Mouse (Mus musculus): ENCODE data around the gene Tecpr2. TPM values are rescaled to one million over a fixed set of nuclear protein-coding genes. Genes with fewer than 3 reads are reported as not detected.
"Not testable (repeated sequence)": the region's sequence is repeated elsewhere in the genome, so short reads cannot be mapped to it uniquely, and the experiment has no call there.

The Tecpr2 gene
- total RNA-seq (2021), result 1 to 10 TPM; 5.2 to 5.7 TPM

- intact Hi-C loops (cut with DNase I), result no loop called here
- DNase-seq (ENCODE audit: low spot score), result peak; percentile 95
Measured at GRCm38 (mm10) chr12:110889036-110890020, at the start of gene Tecpr2, which contains the start of gene Cinp. TSS of gene Tecpr2 (plus strand) at chr12:110889264. TSS of gene Cinp (minus strand) at chr12:110889145.

DNA sequence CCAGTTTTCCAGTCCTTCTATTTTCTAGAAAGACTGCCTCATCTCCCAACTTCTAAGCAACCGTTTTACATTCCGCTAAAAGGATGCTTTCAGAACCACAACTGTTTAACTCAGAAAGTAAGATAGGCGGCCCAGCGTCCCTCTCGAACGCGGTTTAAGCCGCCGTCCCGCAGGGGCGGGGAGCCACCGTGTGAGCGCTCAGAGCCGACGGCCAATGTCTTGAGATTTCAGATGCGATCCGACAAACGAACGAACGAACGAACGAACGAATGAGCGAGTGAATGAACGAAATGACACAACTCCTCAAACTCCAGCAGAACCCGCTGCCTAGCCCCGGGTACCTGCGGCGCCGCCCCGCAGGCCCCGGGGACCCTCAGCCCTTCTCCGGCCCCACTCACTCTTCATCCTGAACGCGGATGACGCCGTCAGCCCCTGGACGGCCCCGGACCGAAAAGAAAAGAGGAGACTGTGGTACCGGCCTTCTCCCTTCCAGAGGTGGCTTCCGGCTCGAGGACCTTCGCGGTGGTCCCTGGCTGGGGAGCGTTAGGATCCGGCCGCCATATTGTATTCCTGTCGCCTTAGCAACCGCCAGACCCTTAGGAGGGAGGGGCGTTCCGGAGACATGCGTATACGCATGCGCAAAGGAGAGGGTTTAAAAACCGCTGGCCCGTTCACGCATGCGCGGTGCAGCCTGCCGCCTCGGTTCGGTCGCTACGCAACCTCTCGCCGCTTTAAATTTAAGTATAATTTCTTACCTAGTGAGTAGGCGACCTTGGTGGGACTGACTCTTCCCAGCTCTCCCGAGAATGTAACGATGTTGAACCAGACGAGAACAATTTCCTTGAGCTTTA lies 48.5 kb upstream of the Tecpr2 start, which contains the start of gene Mok:
TSS of gene Mok (minus strand) at position 592 of the 851 bp plus-strand sequence.
- peak; percentile 89 for DNase-seq (ENCODE audit: low spot score)
- intact Hi-C loops (cut with DNase I), result loop anchor here (5.0 kb wide), 3 partner anchors 103 to 198 kb away; partner anchors contain the start of genes Hsp90aa1 and Wdr20

GRCm38 (mm10) chr12:110841731-110842493 lies 47.2 kb upstream of the Tecpr2 start:
- intact Hi-C loops (cut with DNase I), result loop anchor here (2.0 to 5.0 kb wide), 4 partner anchors 105 to 423 kb away; partner anchors contain the start of genes Hsp90aa1 and Wdr20
- no peak for DNase-seq (ENCODE audit: low spot score)

DNA sequence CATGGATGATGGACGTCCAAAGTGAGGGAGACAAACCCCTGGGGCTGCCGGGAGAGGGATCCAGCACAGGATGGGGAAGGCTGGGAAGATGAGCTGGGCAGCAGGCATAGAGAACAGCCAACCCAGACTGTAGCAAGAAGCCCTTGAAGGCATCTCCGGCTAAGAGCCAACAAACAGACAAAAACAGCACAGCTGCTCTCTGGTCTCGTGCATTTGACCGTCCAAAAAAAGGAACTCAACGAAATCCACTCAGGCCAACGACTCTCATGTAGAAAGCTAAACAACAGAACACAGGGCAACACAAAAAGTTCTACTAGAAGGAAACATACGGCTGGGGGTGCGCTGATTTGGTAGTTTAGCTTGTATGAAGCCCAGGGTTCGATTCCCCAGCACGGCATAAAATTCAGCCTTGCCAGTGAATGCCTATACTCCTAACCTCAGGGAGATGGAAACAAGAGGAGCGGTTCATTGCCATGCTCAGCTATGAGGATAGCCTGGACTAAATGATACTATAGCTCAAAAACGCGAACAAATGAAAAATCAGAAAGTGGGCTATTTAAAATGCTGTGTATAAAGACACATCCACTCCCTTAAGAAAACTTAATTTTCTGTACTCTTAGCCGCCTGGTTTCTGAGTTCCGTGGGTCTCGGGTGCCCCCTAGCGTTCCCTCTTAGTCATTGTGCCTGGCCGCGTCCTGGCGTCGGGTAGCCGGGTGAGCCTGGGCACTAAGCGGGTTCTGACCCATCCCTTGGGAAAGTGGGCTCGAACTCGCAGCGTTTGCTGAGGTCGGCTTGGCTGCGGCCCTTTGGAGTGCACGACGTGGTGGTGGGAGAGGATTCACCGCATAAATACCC lies 45.6 kb upstream of the Tecpr2 start:
- intact Hi-C loops (cut with DNase I), result loop anchor here (1.0 to 5.0 kb wide), 6 partner anchors 106 to 425 kb away; partner anchors contain the start of genes Hsp90aa1 and Wdr20
- DNase-seq (ENCODE audit: low spot score), result peak; percentile 63

DNA sequence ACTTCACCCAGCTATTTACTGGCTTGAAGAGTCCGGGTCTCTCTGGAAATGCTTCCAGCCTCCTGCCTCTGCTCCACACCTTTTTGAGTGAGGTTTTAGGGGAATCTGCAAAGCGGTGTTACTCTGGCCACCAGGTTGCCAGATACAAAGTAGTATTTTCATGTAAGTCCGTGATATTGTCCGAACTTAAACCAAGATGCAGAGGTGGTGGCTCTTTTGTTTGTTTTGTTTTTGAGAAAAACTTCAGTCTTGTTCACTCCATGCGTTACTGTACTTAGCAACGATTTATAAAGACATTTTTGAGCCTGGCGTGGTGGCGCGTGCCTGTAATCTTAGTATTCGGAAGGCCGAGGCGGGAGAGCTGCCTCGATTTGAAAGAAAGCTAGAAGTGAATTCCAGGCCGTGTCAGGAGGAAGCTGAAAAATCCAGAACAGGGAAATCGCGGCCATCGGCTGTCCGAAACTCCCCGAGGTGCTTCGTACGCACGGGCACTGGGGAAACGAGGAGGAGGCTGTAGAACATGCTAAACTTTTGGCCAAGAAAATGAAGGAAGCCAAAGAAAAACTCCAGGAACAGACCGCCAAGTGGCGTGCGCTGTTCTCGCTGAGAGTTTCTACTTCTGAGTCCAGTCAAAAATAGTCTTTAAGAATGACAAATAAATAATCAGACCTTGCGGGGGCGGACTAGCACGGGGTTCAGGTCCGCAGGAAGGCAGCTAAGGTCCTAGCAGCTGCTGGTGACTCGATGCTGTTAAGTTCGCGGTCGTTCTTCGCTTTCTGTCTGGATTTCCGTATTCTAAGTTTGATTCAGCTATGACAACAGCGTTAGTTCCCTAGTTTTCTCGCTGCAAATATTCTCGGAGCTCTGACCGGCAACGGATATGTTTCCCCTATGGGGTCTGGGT lies 44.6 kb upstream of the Tecpr2 start:
- intact Hi-C loops (cut with DNase I), result loop anchor here (2.0 to 5.0 kb wide), 5 partner anchors 107 to 396 kb away; partner anchors contain the start of genes Hsp90aa1 and Wdr20
- no peak for DNase-seq (ENCODE audit: low spot score)

GRCm38 (mm10) chr12:110845131-110845880 lies 43.8 kb upstream of the Tecpr2 start:
- intact Hi-C loops (cut with DNase I), result loop anchor here (2.0 to 5.0 kb wide), 2 partner anchors 147 to 397 kb away; no protein-coding TSS in a partner anchor
- peak; percentile 90 for DNase-seq (ENCODE audit: low spot score)

DNA sequence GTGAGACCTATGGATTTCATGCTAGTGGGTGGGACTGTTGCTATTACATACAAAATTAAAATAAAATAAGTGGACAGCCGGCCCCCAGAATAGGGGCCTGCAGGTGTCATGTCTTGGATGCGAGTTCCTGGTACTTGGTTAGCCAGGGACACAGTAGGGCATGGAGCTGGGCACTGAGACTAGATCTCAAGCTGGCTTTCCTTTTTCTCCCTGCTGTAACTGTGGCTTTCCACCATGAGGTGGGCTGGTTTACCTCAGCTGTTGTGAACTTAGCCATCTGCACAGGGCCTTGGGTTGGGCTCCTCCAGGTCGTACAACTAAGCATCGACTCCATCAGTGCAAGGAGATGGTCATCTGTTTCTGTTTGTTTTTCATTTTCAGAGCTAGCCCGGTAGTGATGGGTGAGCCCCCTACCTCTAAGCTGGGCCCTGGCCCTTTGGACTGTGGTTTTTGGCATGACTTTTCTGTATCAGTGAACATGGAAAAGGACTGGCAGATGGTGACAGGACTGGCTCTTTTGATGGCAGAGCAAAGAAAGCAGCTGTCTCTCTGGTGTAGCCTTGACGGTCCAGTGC lies 42.8 kb upstream of the Tecpr2 start:
- intact Hi-C loops (cut with DNase I), result loop anchor here (5.0 kb wide), 1 partner anchor 146 kb away; no protein-coding TSS in a partner anchor
- no peak for DNase-seq (ENCODE audit: low spot score)

- intact Hi-C loops (cut with DNase I), result no loop called here
- peak; percentile 72 for DNase-seq (ENCODE audit: low spot score)
Measured at GRCm38 (mm10) chr12:110850010-110850928, 38.8 kb upstream of the Tecpr2 start, which contains the start of gene Zfp839. TSS of gene Zfp839 (plus strand) at chr12:110850253.

GRCm38 (mm10) chr12:110850929-110851256 lies 38.2 kb upstream of the Tecpr2 start:
- intact Hi-C loops (cut with DNase I), result no loop called here
- no peak for DNase-seq (ENCODE audit: low spot score)

- intact Hi-C loops (cut with DNase I), result no loop called here
- DNase-seq (ENCODE audit: low spot score), result no peak
Measured at GRCm38 (mm10) chr12:110851414-110851813, 37.6 kb upstream of the Tecpr2 start.

- intact Hi-C loops (cut with DNase I), result no loop called here
Measured at GRCm38 (mm10) chr12:110851923-110852322, 37.1 kb upstream of the Tecpr2 start.

GRCm38 (mm10) chr12:110854786-110855737 lies 34.0 kb upstream of the Tecpr2 start:
- no peak for DNase-seq (ENCODE audit: low spot score)
- intact Hi-C loops (cut with DNase I), result no loop called here

More at GRCm38 (mm10) chr12:110851923-110852322, 37.1 kb upstream of the Tecpr2 start:
- no peak for DNase-seq (ENCODE audit: low spot score)

- DNase-seq (ENCODE audit: low spot score), result no peak
- intact Hi-C loops (cut with DNase I), result no loop called here
Measured at GRCm38 (mm10) chr12:110857196-110857595, 31.9 kb upstream of the Tecpr2 start.

- DNase-seq (ENCODE audit: low spot score); intact Hi-C loops (cut with DNase I): not testable (repeated sequence)
Measured at GRCm38 (mm10) chr12:110858681-110859080, 30.4 kb upstream of the Tecpr2 start.
